Mouse (Mus musculus) limb, embryonic 10.5 days (tissue): ENCODE results near the gene Gm14569. TPM values are rescaled to one million over a fixed set of nuclear protein-coding genes. Genes with fewer than 3 reads are reported as not detected.

Source experiments
- DNase-seq: peaks from one replicate; pipeline ENCODE4 v3.0.0-alpha.2; 2017; ENCODE audit warnings: low spot score
- H3K27ac ChIP-seq: fragments of 300-500 bp; sonication (generic); 2 replicates; pipeline ENCODE4 v1.5.1; 2016; ENCODE audit warnings: mild to moderate bottlenecking
- H3K27me3 ChIP-seq: fragments of 300-500 bp; sonication (generic); 2 replicates; pipeline ENCODE4 v1.6.1; 2016; ENCODE audit warnings: low read depth, mild to moderate bottlenecking; ENCODE audit not compliant: poor library complexity, severe bottlenecking
- H3K36me3 ChIP-seq: fragments of 300-500 bp; sonication (generic); 2 replicates; pipeline ENCODE4 v1.6.1; 2016; ENCODE audit warnings: mild to moderate bottlenecking, moderate library complexity
- H3K4me1 ChIP-seq: fragments of 300-500 bp; sonication (generic); 2 replicates; pipeline ENCODE4 v1.6.1; 2016
- H3K4me3 ChIP-seq: fragments of 300-500 bp; sonication (generic); 2 replicates; pipeline ENCODE4 v1.5.1; 2016; ENCODE audit warnings: mild to moderate bottlenecking, moderate library complexity
- H3K9me3 ChIP-seq: fragments of 300-500 bp; sonication (generic); replicated peaks from 2 replicates; pipeline ENCODE4 v1.6.1; 2016; ENCODE audit warnings: mild to moderate bottlenecking
- WGBS: fragments of 180-500 bp; shearing (Covaris S2); methylation state at CpG from one replicate; pipeline ENCODE4 v1.1.7; 2016; 5-methylcytosine and 5-hydroxymethylcytosine counted together
- polyA plus RNA-seq: library from polyadenylated mRNA; unstranded; fragments of >200 nt; fragmentation: Nextera tagmentation; extraction: Ambion mirVana; gene quantifications from 2 replicates; pipeline ENCODE4 v1.2.1, GENCODE M21; 2016

Gm14569 gene
- not detected in 2 replicates for polyA plus RNA-seq

DNA sequence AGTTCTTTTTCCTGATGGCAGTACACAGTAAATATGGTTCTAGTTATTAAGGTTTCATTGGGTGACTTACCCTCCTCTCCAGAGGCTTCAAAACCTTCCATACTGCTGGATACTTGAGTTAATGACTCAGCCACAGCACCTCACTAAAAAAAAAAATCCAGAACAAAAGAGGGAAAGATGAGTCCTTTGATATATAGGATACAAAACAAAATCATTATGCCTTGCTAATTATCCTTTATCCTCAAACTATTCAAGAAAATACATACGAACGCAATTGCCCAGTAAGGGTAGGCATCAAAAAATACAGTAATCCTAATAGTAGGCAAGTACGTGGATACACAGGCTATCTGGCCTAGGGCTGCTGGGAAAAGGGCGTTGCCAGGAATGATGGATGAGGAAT lies at the start of gene Gm14569:
Gene Gm14569 (minus strand): TSS at position 101 of the 400 bp plus-strand sequence.
- Histone ChIP-seq H3K36me3 (no peaks in the 10 kb centered on the region), H3K27me3 (no peaks in the 10 kb centered on the region), H3K4me3 (no peak within 1 kb of the TSS), H3K9me3 (no peaks in the 10 kb centered on the region), H3K4me1 (no peaks in the 10 kb centered on the region), H3K27ac (no peak within 1 kb of the TSS)
- DNase-seq, result no peak
- 91% methylated on average over 4 of the region's 4 CpGs for WGBS

DNA sequence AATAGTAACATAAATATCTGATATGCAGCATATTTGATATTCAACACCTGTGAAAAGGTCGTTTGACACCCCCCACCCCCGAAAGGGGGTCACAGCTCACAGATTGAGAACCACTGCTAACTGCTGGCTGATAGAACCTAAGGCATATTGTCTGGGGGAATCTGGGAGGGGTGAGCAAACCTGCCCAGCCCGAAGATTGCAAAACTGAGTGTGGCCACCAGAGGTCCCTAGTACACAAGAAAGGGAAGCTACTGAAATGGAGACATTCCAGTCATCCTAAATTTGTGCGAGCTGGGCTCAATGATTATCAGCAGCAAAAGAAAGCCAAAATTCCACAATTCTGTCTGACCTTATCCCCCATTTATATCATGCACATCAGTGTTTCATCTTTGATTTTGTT lies 42.9 kb upstream of the Gm14569 start:
- no peaks in the 10 kb centered on the region for H3K36me3 ChIP-seq
- no peaks in the 10 kb centered on the region for H3K4me1 ChIP-seq
- no peak overlapping the region for H3K4me3 ChIP-seq
- H3K27ac ChIP-seq, result no peak overlapping the region
- WGBS, result 15% methylated on average over 4 of the region's 4 CpGs
- H3K27me3 ChIP-seq, result no peaks in the 10 kb centered on the region
- no peaks in the 10 kb centered on the region for H3K9me3 ChIP-seq
- peak; percentile 54 for DNase-seq

DNA sequence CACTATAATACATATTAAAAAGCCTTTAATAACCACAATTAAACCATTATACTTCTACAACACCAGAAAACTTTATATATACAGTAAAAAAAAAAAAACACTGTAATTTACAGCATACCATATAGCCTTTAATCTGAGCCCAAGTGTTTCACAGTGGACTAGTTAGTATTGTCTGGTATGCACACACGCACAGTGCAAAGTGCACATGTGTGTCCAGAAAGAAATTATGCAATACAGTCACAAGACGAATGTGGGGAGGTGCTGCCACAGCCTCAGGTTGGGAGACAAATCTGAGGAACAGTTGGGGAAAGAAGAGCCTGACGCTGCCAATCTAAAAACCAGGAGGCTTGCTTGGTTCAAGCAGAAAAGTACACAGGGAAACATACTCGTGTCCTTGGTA lies 42.1 kb upstream of the Gm14569 start:
- WGBS, result 77% methylated on average over 4 of the region's 4 CpGs
- DNase-seq, result no peak
- no peaks in the 10 kb centered on the region for H3K27me3 ChIP-seq
- H3K27ac ChIP-seq, result no peak overlapping the region
- no peaks in the 10 kb centered on the region for H3K36me3 ChIP-seq
- no peak overlapping the region for H3K4me3 ChIP-seq
- H3K9me3 ChIP-seq, result no peaks in the 10 kb centered on the region
- no peaks in the 10 kb centered on the region for H3K4me1 ChIP-seq

DNA sequence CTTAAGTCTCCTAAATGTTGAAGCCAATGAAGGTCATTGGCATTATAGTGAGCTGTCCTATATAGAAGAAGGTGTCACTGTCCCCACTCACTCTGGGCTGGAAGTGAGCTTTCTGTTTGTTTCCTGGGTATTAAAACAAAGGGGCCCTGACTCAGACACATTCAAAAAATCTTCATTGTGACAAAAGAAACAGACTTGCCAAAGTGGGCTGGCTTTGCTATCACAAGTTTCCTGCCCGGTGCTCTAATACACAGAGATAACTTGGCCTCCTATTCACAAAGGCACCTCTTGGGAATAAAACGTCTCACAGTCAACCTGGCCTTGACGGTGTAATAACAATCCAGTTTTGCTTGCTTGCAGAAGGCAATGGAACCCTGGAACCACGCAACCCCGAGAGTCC lies 38.6 kb upstream of the Gm14569 start:
- Histone ChIP-seq H3K4me1 (no peaks in the 10 kb centered on the region), H3K9me3 (no peaks in the 10 kb centered on the region), H3K27ac (no peak overlapping the region), H3K4me3 (no peak overlapping the region), H3K27me3 (no peaks in the 10 kb centered on the region), H3K36me3 (no peaks in the 10 kb centered on the region)
- 88% methylated on average over 5 of the region's 5 CpGs for WGBS
- no peak for DNase-seq

DNA sequence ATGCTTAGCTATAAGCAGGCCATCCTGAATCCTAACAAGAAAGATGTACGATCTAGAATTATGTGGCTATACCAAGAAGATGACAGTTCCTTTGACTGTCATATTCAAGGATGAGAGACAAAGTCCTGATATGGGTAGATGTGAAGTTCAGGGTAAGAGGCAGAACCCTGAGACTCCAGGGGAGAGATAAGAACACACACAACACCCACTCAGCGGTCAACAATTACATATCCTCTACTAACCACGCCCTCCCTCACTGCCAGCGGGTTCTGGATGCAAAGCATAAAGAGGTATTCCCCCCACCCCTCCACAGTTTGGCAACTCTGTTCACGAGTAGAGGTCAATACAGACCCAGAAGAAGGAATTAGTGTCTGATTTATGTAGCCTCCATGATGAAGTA lies 32.1 kb upstream of the Gm14569 start:
- H3K27ac ChIP-seq, result no peak overlapping the region
- no peak overlapping the region for H3K4me3 ChIP-seq
- no peaks in the 10 kb centered on the region for H3K9me3 ChIP-seq
- no peaks in the 10 kb centered on the region for H3K36me3 ChIP-seq
- no peak for DNase-seq
- no peaks in the 10 kb centered on the region for H3K4me1 ChIP-seq
- 68% methylated on average over 5 of the region's 5 CpGs for WGBS
- no peaks in the 10 kb centered on the region for H3K27me3 ChIP-seq

DNA sequence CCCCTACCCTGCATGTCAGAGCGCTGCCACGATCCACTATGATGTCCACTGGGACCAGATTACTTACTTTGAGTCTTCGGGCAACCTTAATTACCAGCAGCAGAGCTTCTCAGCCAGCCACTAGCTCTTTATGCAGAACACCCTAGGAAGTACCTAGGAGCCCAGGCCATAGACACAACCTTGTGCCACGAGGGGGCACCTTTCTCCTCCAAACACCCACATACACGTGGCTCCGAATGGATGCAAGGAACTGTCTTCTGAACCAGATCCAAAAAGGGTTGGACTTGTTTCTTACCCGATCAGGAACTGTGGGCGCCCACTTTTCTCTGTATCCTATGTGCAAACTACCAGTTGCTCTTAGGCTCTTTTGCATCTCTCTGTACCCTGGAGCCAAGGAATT lies 22.1 kb upstream of the Gm14569 start:
- no peak for DNase-seq
- no peaks in the 10 kb centered on the region for H3K4me1 ChIP-seq
- H3K4me3 ChIP-seq, result no peak overlapping the region
- 54% methylated on average over 8 of the region's 8 CpGs for WGBS
- no peak overlapping the region for H3K27ac ChIP-seq
- no peaks in the 10 kb centered on the region for H3K36me3 ChIP-seq
- no peaks in the 10 kb centered on the region for H3K9me3 ChIP-seq
- H3K27me3 ChIP-seq, result no peaks in the 10 kb centered on the region

DNA sequence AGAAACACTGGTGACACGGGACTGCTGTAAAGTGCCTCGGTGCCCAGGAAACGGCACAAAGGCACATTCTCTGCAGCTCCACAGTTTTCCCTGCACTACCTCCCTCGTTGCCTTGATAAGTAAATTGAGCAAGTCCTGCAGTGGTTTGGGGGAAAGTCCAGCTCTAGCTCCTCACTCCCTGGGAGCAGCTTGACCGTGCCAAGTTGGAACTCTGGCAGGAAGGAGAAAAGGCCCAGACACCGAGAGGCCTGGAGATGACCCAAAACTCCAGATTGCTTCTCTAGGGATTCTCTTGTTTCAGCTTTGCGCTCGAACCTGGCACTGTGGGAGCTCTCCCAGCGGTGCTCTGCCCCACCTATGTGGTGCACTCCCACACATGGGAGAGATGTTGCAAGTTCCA lies 21.6 kb upstream of the Gm14569 start:
- DNase-seq, result no peak
- Histone ChIP-seq H3K36me3 (no peaks in the 10 kb centered on the region), H3K4me1 (no peaks in the 10 kb centered on the region), H3K27ac (no peak overlapping the region), H3K4me3 (no peak overlapping the region), H3K9me3 (no peaks in the 10 kb centered on the region), H3K27me3 (no peaks in the 10 kb centered on the region)
- WGBS, result 69% methylated on average over 9 of the region's 9 CpGs

DNA sequence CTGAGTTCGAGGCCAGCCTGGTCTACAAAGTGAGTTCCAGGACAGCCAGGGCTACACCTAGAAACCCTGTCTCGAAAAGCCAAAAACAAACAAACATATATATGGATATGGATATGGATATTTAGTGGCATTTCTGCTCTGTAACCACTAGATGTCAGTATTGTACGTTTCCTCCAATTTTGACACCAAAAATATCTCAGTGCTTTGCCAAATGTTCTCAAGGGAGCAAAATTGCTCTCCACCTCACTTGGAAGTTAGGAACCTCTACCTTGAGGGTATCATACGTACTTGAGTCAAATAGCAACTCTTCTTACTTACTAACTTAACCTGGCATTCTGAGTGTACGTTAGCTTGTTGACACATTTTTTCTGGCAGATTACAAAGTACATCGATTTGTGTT lies 15.2 kb upstream of the Gm14569 start:
- H3K4me1 ChIP-seq, result no peaks in the 10 kb centered on the region
- H3K4me3 ChIP-seq, result no peak overlapping the region
- no peaks in the 10 kb centered on the region for H3K27me3 ChIP-seq
- no peak for DNase-seq
- H3K36me3 ChIP-seq, result no peaks in the 10 kb centered on the region
- 56% methylated on average over 6 of the region's 6 CpGs for WGBS
- no peak overlapping the region for H3K27ac ChIP-seq
- no peaks in the 10 kb centered on the region for H3K9me3 ChIP-seq

DNA sequence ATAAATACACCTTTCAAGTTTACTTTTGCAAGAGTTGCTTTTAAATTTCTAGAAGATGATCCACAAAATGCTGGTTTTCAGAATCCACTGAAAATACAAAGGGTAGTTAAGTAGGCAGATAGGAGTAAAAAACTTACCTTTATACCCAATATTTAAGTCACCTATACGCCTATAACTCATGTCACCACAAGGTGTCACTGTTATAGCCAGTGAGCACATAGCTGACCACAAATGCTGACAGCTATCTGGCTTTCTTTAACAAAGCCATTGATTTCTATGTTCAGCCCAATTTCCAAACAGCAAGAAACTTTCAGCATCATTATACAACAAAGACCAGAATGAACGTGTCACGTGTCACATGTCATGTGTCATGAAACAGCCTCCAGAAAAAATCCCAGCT lies 2.1 kb downstream of the Gm14569 start:
- H3K36me3 ChIP-seq, result no peaks in the 10 kb centered on the region
- no peak overlapping the region for H3K4me3 ChIP-seq
- 26% methylated on average over 3 of the region's 3 CpGs for WGBS
- H3K9me3 ChIP-seq, result no peaks in the 10 kb centered on the region
- no peaks in the 10 kb centered on the region for H3K4me1 ChIP-seq
- no peak for DNase-seq
- H3K27me3 ChIP-seq, result no peaks in the 10 kb centered on the region
- H3K27ac ChIP-seq, result no peak overlapping the region

DNA sequence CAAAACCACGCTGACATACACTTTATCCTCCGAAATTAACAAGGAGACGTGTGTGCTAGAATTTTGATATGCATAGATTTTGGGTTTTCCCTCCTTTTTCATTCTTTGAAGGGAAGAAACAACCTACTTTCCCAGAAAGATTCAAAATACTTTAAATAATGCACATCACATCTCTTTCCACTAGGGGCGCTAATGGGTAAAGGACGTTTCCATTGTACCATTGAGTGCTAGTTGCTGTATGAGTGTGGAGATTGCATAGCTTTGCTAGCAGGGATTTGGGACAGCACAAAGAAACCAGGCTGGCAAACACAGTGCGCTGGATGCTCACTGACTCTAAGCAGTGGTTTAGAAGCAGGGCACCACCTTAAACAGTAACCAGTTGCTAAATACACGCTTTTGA lies 3.6 kb downstream of the Gm14569 start:
- H3K36me3 ChIP-seq, result no peaks in the 10 kb centered on the region
- H3K4me1 ChIP-seq, result no peaks in the 10 kb centered on the region
- 40% methylated on average over 7 of the region's 7 CpGs for WGBS
- no peak for DNase-seq
- H3K27ac ChIP-seq, result no peak overlapping the region
- no peaks in the 10 kb centered on the region for H3K27me3 ChIP-seq
- H3K9me3 ChIP-seq, result no peaks in the 10 kb centered on the region
- H3K4me3 ChIP-seq, result no peak overlapping the region

DNA sequence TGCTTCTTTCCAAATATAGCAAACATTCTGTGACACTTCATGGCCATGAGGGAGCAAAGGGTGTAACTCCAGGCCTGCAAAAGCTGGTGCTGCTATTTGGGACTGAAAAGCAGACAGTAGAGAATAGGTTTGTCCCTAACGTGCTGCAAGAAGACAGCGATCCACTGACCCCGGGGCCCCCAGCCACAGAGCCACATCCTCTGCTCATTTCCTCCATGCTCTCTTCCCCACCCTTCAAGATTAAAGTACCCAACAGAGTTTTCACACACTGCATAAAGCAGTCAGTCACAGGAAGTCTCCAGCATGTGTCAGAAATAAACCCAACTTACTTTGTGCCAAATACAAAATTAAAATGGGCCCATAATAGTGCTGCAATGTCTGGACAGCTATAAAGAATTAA lies 16.8 kb downstream of the Gm14569 start:
- no peak for DNase-seq
- WGBS, result 78% methylated on average over 3 of the region's 3 CpGs
- no peaks in the 10 kb centered on the region for H3K27me3 ChIP-seq
- no peaks in the 10 kb centered on the region for H3K9me3 ChIP-seq
- H3K4me1 ChIP-seq, result no peaks in the 10 kb centered on the region
- no peaks in the 10 kb centered on the region for H3K36me3 ChIP-seq
- no peak overlapping the region for H3K4me3 ChIP-seq
- no peak overlapping the region for H3K27ac ChIP-seq

DNA sequence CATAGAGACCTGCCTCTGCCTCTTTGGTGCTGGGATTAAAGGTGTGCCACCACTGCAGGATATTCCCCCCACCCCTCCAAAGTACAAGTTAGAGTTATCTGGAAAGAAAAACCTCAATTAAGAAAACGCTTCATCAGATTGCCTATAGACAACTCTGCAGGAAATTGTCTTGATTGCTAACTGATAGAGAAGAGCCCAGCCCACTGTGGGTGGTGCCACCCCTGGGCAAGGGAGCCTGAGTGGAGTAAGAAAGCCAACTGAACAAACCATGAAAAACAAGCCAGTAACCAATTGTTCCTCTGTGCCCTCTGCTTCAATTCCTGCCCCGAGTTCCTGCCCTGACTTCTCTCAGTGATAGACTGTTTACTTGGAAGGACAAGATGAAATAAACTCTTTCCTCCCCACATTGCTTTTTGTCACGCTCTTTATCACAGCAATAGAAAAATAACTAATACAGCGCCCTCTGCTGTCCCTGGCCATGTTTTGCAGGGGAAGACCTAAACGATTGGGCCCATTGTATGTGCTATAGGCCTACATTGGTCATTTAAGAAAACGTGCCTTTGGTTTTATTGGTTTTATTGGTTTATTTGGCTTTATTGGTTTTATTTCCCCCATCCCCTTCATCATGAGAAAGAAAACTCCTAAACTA lies 17.4 kb downstream of the Gm14569 start:
- H3K4me3 ChIP-seq, result no peak overlapping the region
- DNase-seq, result no peak
- H3K27ac ChIP-seq, result no peak overlapping the region
- H3K36me3 ChIP-seq, result no peaks in the 10 kb centered on the region
- H3K9me3 ChIP-seq, result no peaks in the 10 kb centered on the region
- WGBS, result 66% methylated on average over 6 of the region's 6 CpGs
- H3K4me1 ChIP-seq, result no peaks in the 10 kb centered on the region
- no peaks in the 10 kb centered on the region for H3K27me3 ChIP-seq

DNA sequence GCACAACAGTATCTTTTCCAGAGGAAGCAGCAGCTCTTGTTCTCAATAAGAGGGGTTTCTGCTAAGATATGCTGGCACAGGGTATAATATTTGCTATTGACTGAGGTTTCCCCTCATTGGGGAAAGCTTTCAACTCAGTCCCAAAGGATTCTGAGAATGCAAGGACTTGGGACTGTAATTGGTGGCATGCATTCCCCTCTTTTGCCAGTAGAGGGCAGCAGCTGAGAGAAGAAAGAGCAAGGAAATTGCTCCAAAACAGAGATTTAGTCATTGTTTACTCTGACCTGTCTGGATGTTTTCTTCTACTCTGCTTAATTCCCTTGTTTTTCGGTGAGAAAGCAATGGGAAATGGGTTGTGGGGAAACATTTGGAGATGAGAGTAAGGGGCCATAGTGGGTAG lies 35.6 kb downstream of the Gm14569 start:
- H3K27ac ChIP-seq, result no peak overlapping the region
- no peaks in the 10 kb centered on the region for H3K27me3 ChIP-seq
- H3K36me3 ChIP-seq, result no peaks in the 10 kb centered on the region
- 21% methylated on average over 1 of the region's 1 CpGs for WGBS
- H3K4me1 ChIP-seq, result no peaks in the 10 kb centered on the region
- DNase-seq, result peak; percentile 33
- no peak overlapping the region for H3K4me3 ChIP-seq
- H3K9me3 ChIP-seq, result no peaks in the 10 kb centered on the region

DNA sequence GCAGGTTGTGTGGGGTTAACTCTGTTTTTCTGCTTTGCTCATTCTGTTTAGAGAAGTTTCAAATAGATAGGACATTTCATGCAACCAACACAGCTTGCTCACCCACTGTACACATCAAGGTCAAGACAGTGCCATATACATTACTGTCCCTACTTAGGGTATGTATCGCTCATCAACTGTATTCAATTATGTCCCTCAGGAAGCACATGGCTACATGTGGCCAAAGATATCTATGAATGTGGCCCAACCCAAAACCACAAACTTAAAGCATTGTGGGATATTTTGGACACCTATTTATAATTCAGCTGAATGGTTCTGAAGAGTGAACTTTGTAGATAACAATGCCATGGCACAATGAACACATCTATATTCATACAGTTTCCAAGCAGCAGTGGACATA lies 53.7 kb downstream of the Gm14569 start:
- WGBS, result 97% methylated on average over 1 of the region's 1 CpGs
- H3K4me1 ChIP-seq, result no peaks in the 10 kb centered on the region
- no peak for DNase-seq
- H3K27me3 ChIP-seq, result no peaks in the 10 kb centered on the region
- H3K27ac ChIP-seq, result no peak overlapping the region
- H3K4me3 ChIP-seq, result no peak overlapping the region
- H3K9me3 ChIP-seq, result no peaks in the 10 kb centered on the region
- no peaks in the 10 kb centered on the region for H3K36me3 ChIP-seq
